Mouse (Mus musculus) kidney, embryonic 16.5 days (tissue): ENCODE measurements around the gene Ddx58. TPM values are rescaled to one million over a fixed set of nuclear protein-coding genes. Genes with fewer than 3 reads are reported as not detected.

ENCODE experiments used
- ATAC-seq: fragments of 200-750 bp; cut with Nextera tagmentation; 2 replicates; pipeline ENCODE4 v1.8.0; 2017; ENCODE audit warnings: moderate TSS enrichment; ENCODE audit not compliant: low FRiP score, low TSS enrichment
- H3K27ac ChIP-seq: fragments of 300-500 bp; sonication (generic); 2 replicates; pipeline ENCODE4 v1.5.1; 2014; ENCODE audit warnings: low read length
- H3K27me3 ChIP-seq: fragments of 300-500 bp; sonication (generic); 2 replicates; pipeline ENCODE4 v1.6.1; 2014; ENCODE audit warnings: low read length, control low read depth, mixed read lengths; ENCODE audit not compliant: insufficient read depth
- H3K36me3 ChIP-seq: fragments of 300-500 bp; sonication (generic); 2 replicates; pipeline ENCODE4 v1.6.1; 2014; ENCODE audit warnings: low read length, control low read depth, mixed read lengths; ENCODE audit not compliant: insufficient read depth
- H3K4me1 ChIP-seq: fragments of 300-500 bp; sonication (generic); 2 replicates; pipeline ENCODE4 v1.6.1; 2014; ENCODE audit warnings: low read length, control low read depth, mixed read lengths; ENCODE audit not compliant: insufficient read depth
- H3K4me2 ChIP-seq: fragments of 300-500 bp; sonication (generic); replicated peaks from 2 replicates; pipeline ENCODE4 v1.6.1; 2014; ENCODE audit warnings: low read depth, low read length
- H3K4me3 ChIP-seq: fragments of 300-500 bp; sonication (generic); 2 replicates; pipeline ENCODE4 v1.5.1; 2014; ENCODE audit warnings: mild to moderate bottlenecking, low read length
- H3K9ac ChIP-seq: fragments of 300-500 bp; sonication (generic); replicated peaks from 2 replicates; pipeline ENCODE4 v1.6.1; 2014; ENCODE audit warnings: low read length
- H3K9me3 ChIP-seq: fragments of 300-500 bp; sonication (generic); 2 replicates; pipeline ENCODE4 v1.6.1; 2016; ENCODE audit warnings: low read length, control low read depth
- WGBS: fragments of 180-500 bp; shearing (Covaris S2); extraction: QIAGEN DNeasy Blood & Tissue Kit; methylation state at CpG from one replicate; pipeline ENCODE4 v1.1.7; 2014; 5-methylcytosine and 5-hydroxymethylcytosine counted together
- polyA plus RNA-seq: library from polyadenylated mRNA; unstranded; fragments of >200 nt; fragmentation: Nextera tagmentation; extraction: Ambion mirVana; gene quantifications from 2 replicates; pipeline ENCODE4 v1.2.1, GENCODE M21; 2015

The Ddx58 gene
- polyA plus RNA-seq: 7.8 and 12.3 TPM in 2 replicates

- peak within 1 kb of the TSS; percentile 90 for H3K4me2 ChIP-seq
- peak; percentile 69 for ATAC-seq
- H3K4me1 ChIP-seq: peaks cover 13% of the 10 kb centered on the region
- no peaks in the 10 kb centered on the region for H3K36me3 ChIP-seq
- peak within 1 kb of the TSS; percentile 70 for H3K4me3 ChIP-seq
- WGBS: under 1% methylated on average over 34 of the region's 35 CpGs
- H3K9me3 ChIP-seq: no peaks in the 10 kb centered on the region
- H3K9ac ChIP-seq: peak within 1 kb of the TSS; percentile 78
- H3K27ac ChIP-seq: peak within 1 kb of the TSS; percentile 51
- no peaks in the 10 kb centered on the region for H3K27me3 ChIP-seq
These were observed at the start of gene Ddx58 for GRCm38 (mm10) chr4:40239409-40240271. TSS of gene Ddx58 (minus strand) at chr4:40239828.

GRCm38 (mm10) chr4:40289046-40289445 lies 49.4 kb upstream of the Ddx58 start:
- Histone ChIP-seq H3K4me1 (no peaks in the 10 kb centered on the region), H3K9me3 (peaks cover 11% of the 10 kb centered on the region), H3K9ac (no peak overlapping the region), H3K36me3 (no peaks in the 10 kb centered on the region), H3K4me3 (no peak overlapping the region), H3K4me2 (no peak overlapping the region), H3K27me3 (no peaks in the 10 kb centered on the region), H3K27ac (no peak overlapping the region)
- 86% methylated on average over 2 of the region's 2 CpGs for WGBS
- no peak for ATAC-seq

- Histone ChIP-seq H3K4me3 (no peak overlapping the region), H3K27ac (no peak overlapping the region)
- 81% methylated on average over 6 of the region's 6 CpGs for WGBS
These were observed 47.8 kb upstream of the Ddx58 start for GRCm38 (mm10) chr4:40287415-40287814.

DNA sequence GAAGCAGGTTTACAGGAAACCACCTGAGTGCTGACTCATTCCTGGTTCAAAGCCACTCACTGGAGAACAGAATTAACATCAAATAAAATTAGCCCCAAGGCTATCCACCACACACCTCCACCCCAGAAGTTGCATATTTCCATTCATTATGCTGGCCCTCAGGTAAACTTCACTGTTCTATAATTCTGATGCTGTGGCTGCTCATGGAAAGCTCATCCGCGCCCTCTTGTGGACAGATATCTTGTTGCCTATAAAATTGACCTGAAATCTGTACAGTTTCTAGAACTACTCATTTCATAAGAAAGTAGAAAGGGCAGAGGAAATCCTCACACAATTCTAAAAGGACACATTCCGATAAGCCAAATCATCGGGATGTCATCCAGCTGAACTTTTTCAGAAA lies 46.0 kb upstream of the Ddx58 start:
- Histone ChIP-seq H3K4me2 (no peak overlapping the region), H3K27ac (no peak overlapping the region), H3K4me3 (no peak overlapping the region), H3K4me1 (no peaks in the 10 kb centered on the region), H3K36me3 (no peaks in the 10 kb centered on the region), H3K9ac (no peak overlapping the region), H3K9me3 (peaks cover 2% of the 10 kb centered on the region; the same call in 1 of the 2 replicates), H3K27me3 (no peaks in the 10 kb centered on the region)
- no peak for ATAC-seq
- WGBS: 20% methylated on average over 4 of the region's 4 CpGs

More at GRCm38 (mm10) chr4:40287415-40287814, 47.8 kb upstream of the Ddx58 start:
- Histone ChIP-seq H3K9ac (no peak overlapping the region), H3K36me3 (no peaks in the 10 kb centered on the region), H3K9me3 (peaks cover 5% of the 10 kb centered on the region; the same call in 1 of the 2 replicates), H3K4me1 (no peaks in the 10 kb centered on the region), H3K4me2 (no peak overlapping the region), H3K27me3 (no peaks in the 10 kb centered on the region)
- no peak for ATAC-seq

DNA sequence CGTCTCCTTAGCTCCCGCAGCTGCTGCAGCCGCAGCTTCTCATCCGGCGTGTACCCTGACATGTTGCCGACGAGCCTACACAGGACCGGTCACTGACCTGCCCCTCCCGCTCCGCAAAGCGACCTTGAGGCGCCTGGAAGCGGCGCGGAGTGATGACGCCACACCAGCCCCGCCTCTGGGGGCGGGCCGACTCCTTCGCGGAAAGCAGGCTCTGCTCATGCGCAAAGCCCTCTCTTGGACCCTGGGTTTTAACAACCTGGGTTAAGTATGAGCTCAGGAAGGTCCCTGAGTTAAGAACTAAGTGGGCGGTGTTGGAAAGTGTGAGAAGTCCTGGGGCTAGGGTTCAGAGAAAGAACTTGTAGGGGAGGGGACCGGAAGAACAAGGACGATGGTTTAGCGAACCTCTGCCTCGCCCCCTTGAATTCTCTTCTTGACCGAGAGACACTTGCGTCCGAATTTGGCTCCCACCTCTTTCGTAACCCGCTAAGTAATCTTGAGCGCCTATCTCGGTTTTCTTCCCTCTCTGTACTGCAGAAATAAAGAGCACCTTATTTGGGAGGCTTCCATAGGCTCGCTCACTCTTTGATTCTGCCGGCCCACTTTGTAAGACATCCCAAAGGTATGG lies 39.8 kb upstream of the Ddx58 start, which contains the start of gene Ndufb6:
TSS of gene Ndufb6 (minus strand) at position 146 of the 625 bp plus-strand sequence.
- Histone ChIP-seq H3K9ac (peak within 1 kb of the TSS; percentile 86), H3K27ac (peak within 1 kb of the TSS; percentile 88), H3K4me2 (peak within 1 kb of the TSS; percentile 86), H3K4me3 (peak within 1 kb of the TSS; percentile 83), H3K4me1 (peaks cover 12% of the 10 kb centered on the region), H3K36me3 (peaks cover 10% of the 10 kb centered on the region; the same call in 1 of the 2 replicates), H3K27me3 (no peaks in the 10 kb centered on the region), H3K9me3 (no peaks in the 10 kb centered on the region)
- ATAC-seq: peak; percentile 98
- WGBS: under 1% methylated on average over 36 of the region's 36 CpGs

DNA sequence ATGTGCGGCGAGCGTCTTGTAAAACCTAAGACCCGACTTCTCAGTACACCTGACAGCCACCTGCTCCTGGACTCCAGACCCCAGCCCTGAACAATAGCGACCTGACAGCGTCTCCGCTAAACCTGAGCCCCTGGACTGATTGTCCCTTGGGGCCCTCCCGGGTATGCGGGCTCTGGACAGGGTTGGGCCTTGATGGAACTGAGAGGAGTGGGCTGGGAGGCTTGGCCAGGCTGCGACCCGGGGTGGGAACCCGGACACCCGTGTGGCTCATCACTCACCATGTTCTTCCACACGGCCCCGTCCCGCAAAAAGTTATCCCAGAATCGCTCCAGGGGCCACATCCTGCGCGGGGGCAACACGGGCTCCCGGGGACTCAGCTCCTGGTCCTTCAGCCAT lies 39.2 kb upstream of the Ddx58 start:
- peaks cover 12% of the 10 kb centered on the region for H3K4me1 ChIP-seq
- ATAC-seq: peak; percentile 67; the same call in 1 of the 2 replicates
- H3K4me3 ChIP-seq: peak overlapping the region; percentile 83
- H3K9me3 ChIP-seq: no peaks in the 10 kb centered on the region
- H3K4me2 ChIP-seq: peak overlapping the region; percentile 86
- H3K9ac ChIP-seq: peak overlapping the region; percentile 86
- peak overlapping the region; percentile 88 for H3K27ac ChIP-seq
- H3K27me3 ChIP-seq: no peaks in the 10 kb centered on the region
- under 1% methylated on average over 21 of the region's 21 CpGs for WGBS
- peaks cover 11% of the 10 kb centered on the region; the same call in 1 of the 2 replicates for H3K36me3 ChIP-seq

DNA sequence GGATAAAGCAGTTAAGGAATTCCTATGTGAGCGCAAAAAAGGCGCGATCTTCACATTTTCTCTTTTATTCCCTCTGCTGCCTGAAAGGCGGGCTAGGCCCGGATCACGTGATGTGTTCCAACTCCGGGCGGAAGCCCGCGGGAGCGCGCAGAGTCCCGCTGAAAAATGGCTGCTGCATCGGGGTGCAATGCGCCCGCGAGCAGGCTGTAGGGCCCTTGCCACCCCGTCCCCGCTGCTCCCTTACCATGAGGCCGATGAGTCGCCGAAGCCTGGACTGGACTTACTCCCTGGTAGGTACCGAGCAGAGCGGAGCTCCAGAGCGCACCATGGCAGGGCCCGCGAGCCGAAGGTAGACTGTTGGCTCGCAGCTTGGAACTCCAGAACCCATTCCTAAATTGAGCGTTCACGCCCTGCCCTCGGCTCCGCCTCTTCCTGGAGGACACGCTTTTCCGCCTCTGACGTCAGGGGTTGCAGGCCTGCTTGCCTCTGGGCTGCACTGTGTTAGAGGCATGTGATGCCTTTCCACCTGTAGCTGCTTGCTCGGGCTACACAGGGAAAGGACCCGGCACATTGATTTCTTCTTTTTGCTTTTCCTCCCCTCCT lies 29.9 kb upstream of the Ddx58 start, which contains the start of the genes Smim27 and Topors:
TSS of gene Smim27 (plus strand) at position 150 of the 603 bp plus-strand sequence.
TSS of gene Topors (minus strand) at position 421 of the 603 bp plus-strand sequence.
- peak within 1 kb of the TSS; percentile 89 for H3K4me2 ChIP-seq
- H3K9me3 ChIP-seq: no peaks in the 10 kb centered on the region
- H3K27ac ChIP-seq: peak within 1 kb of the TSS; percentile 100
- H3K4me3 ChIP-seq: peak within 1 kb of the TSS; percentile 84
- no peaks in the 10 kb centered on the region for H3K27me3 ChIP-seq
- 0% methylated on average over 38 of the region's 38 CpGs for WGBS
- peak; percentile 97 for ATAC-seq
- H3K4me1 ChIP-seq: peaks cover 23% of the 10 kb centered on the region
- H3K36me3 ChIP-seq: peaks cover 11% of the 10 kb centered on the region; the same call in 1 of the 2 replicates
- H3K9ac ChIP-seq: peak within 1 kb of the TSS; percentile 90

DNA sequence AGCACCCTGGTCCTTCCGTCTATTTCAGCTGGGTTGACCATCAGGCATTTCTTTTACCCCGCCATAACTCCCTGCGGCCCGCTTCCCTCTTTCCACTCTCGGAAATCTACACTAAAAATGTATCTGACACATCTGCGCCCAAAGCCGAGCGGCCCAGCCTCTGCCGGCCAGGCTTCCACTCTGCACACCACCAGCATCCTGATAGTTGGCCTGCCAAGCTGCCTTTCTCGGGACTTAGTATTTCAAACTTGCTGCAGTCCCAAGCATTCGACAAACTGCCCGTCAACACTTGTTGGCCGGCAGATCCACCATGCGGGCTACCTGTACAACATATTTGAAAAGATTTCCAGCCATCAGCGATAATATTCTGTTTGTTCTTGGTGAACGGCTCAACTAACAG lies 29.2 kb upstream of the Ddx58 start:
- Histone ChIP-seq H3K9me3 (no peaks in the 10 kb centered on the region), H3K4me1 (peaks cover 23% of the 10 kb centered on the region), H3K36me3 (peaks cover 9% of the 10 kb centered on the region; the same call in 1 of the 2 replicates), H3K4me3 (peak overlapping the region; percentile 84), H3K9ac (peak overlapping the region; percentile 90), H3K27ac (peak overlapping the region; percentile 100), H3K27me3 (no peaks in the 10 kb centered on the region), H3K4me2 (peak overlapping the region; percentile 89)
- no peak; the same call in 1 of the 2 replicates for ATAC-seq
- 0% methylated on average over 16 of the region's 16 CpGs for WGBS

DNA sequence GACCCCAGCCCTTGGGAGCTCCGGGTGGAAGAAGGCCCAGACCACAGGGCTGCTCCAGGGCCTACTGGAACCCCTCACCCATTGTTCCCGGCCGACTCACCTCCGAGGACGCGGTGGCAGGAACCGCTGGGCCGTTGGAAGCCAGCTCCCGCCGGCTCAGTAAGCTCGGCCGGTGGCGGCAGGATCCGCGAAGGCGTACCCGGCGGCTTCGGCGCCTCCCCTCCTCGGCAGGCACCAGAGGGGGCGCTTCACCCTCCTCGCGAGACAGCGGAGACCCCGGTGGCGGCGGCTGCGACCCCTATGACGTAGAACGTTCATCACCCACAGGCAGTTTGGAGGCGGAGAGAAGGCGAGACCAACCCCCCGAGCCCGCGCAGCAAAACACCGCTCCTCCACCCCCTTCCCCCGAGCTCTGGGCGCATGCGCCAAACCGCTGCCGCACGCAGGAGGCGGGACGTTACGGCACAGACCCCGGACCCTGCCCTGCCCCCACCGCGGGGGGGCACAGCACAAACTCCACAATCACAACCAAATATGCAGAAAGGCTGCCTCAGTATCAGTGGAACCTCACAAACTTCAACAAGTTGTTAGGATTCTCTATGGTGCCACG lies 28.7 kb upstream of the Ddx58 start:
- Histone ChIP-seq H3K27me3 (no peaks in the 10 kb centered on the region), H3K4me2 (peak overlapping the region; percentile 89), H3K9me3 (no peaks in the 10 kb centered on the region), H3K27ac (peak overlapping the region; percentile 100), H3K36me3 (peaks cover 7% of the 10 kb centered on the region; the same call in 1 of the 2 replicates), H3K4me1 (peaks cover 23% of the 10 kb centered on the region), H3K4me3 (peak overlapping the region; percentile 84), H3K9ac (peak overlapping the region; percentile 90)
- WGBS: under 1% methylated on average over 48 of the region's 50 CpGs
- peak; percentile 81 for ATAC-seq
